Mouse (Mus musculus): ENCODE results near the gene Mark4.

DNA sequence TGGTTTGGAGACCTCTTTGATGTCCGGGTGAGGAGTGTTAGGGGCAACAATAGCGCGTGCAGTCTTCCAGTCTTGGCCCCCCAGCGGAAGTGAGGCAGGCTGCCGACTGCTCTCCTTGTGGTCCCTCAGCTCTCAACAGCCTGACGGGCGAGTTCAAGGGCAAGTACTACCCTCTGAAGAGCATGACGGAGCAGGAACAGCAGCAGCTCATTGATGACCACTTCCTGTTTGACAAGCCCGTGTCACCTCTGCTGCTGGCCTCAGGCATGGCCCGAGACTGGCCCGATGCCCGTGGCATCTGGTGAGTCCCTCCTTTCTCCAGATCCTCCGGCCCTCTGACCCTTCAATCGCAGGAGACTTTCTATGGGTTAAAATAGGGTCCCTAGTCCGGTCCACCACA lies 42.0 kb downstream of the Mark4 start:
- no peak for TF ChIP-seq CTCF (IDR thresholded peaks at IDR 0.05; ENCODE audit: borderline replicate concordance, control insufficient read depth, extremely low read depth, insufficient read depth, low read length, poor library complexity)
- no peak for TF ChIP-seq POLR2A (IDR thresholded peaks at IDR 0.05; ENCODE audit: control insufficient read depth, extremely low read depth, insufficient read depth, low read length, poor library complexity)
